Mouse (Mus musculus): ENCODE data around the gene Plod3. TPM values are rescaled to one million over a fixed set of nuclear protein-coding genes. Genes with fewer than 3 reads are reported as not detected.

Plod3 gene
- total and polyA plus RNA-seq, 3 experiments = 56.0 to 62.8 TPM; not detected in 1

DNA sequence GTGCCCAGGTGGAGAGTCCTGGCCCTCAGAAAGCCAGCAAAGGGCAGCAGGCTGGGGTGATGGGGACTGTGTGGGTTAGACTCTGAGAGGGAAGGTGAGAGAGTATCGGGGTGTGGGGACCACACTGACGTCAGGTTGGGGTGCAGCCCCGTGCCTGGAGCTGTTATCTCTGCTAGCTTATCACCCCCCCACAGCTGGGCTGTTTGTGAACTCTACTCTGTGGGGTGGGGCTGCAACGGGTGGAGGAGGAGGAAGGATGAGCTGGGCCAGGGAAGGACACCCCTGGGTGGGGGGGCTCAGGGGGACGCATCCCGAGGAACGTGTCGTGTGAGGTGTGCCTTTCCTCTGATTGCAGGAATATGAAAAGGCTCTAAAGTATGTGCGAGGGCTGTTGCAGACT is 21.6 kb upstream of the Plod3 start (continued):
- no peak for TF ChIP-seq USF2 (IDR thresholded peaks at IDR 0.05; ENCODE audit: borderline replicate concordance in 1 of 2, insufficient read depth in 1 of 2, low read depth in 1 of 2, low read length in 2 of 2)

- no peak for DNase-seq (ENCODE audit: low read depth, low spot score)
- TF ChIP-seq MXI1 (IDR thresholded peaks at IDR 0.05; ENCODE audit: low read depth, low read length) = no peak
- no peak for TF ChIP-seq TBP (IDR thresholded peaks at IDR 0.05; ENCODE audit: low read depth, low read length)
- TF ChIP-seq USF2 (IDR thresholded peaks at IDR 0.05; ENCODE audit: borderline replicate concordance in 1 of 2, insufficient read depth in 1 of 2, low read depth in 1 of 2, low read length in 2 of 2) = no peak
- TF ChIP-seq ZNF384 (IDR thresholded peaks at IDR 0.05; ENCODE audit: low read depth, low read length) = no peak
- TF ChIP-seq GATA1 (IDR thresholded peaks at IDR 0.05; ENCODE audit: low read depth, low read length) = no peak
- no peak for TF ChIP-seq MYB (IDR thresholded peaks at IDR 0.05; ENCODE audit: low read depth, low read length)
- no peak for TF ChIP-seq POLR2A (IDR thresholded peaks at IDR 0.05; ENCODE audit: control insufficient read depth in 1 of 2, insufficient read depth in 1 of 2, low read depth in 1 of 2, low read length in 2 of 2, poor library complexity in 1 of 2)
- no peak for TF ChIP-seq NRF1 (IDR thresholded peaks at IDR 0.05; ENCODE audit: insufficient read depth, low read depth, low read length, poor library complexity, severe bottlenecking)
- TF ChIP-seq CTCF (IDR thresholded peaks at IDR 0.05 in 2 of 3, conservative IDR thresholded peaks at IDR 0.05 in 1 of 3; ENCODE audit: control insufficient read depth in 1 of 3, insufficient read depth in 1 of 3, low read depth in 2 of 3, low read length in 3 of 3, poor library complexity in 1 of 3, severe bottlenecking in 1 of 3) = no peak
- TF ChIP-seq CHD2 (IDR thresholded peaks at IDR 0.05; ENCODE audit: low read length) = no peak
- TF ChIP-seq BHLHE40 (IDR thresholded peaks at IDR 0.05; ENCODE audit: borderline replicate concordance, low read depth, low read length) = no peak
- TF ChIP-seq SIN3A (IDR thresholded peaks at IDR 0.05; ENCODE audit: low read length) = no peak
- TF ChIP-seq SMC3 (IDR thresholded peaks at IDR 0.05; ENCODE audit: low read depth, low read length) = no peak
- no peak for TF ChIP-seq ELF1 (IDR thresholded peaks at IDR 0.05; ENCODE audit: low read depth, low read length)
- no peak for TF ChIP-seq RCOR1 (IDR thresholded peaks at IDR 0.05; ENCODE audit: low read depth, low read length)
- no peak for TF ChIP-seq MAFK (IDR thresholded peaks at IDR 0.05; ENCODE audit: borderline replicate concordance, low read depth, low read length)
- TF ChIP-seq ZC3H11A (IDR thresholded peaks at IDR 0.05; ENCODE audit: low read depth, low read length) = no peak
- TF ChIP-seq TCF12 (IDR thresholded peaks at IDR 0.05; ENCODE audit: low read depth, low read length) = no peak
- TF ChIP-seq MAZ (IDR thresholded peaks at IDR 0.05; ENCODE audit: low read depth, low read length) = no peak
- peak overlapping the region; percentile 76 for H3K27ac ChIP-seq (ENCODE audit: control insufficient read depth, low read depth, low read length)
- peaks cover 9% of the 10 kb centered on the region for H3K79me2 ChIP-seq (ENCODE audit: control insufficient read depth, insufficient read depth, low read length, poor library complexity)
- no peaks in the 10 kb centered on the region for H3K27me3 ChIP-seq (ENCODE audit: control insufficient read depth in 1 of 2, insufficient read depth in 2 of 2, low read length in 2 of 2)
- no peaks in the 10 kb centered on the region for H3K9me3 ChIP-seq (replicated peaks; ENCODE audit: insufficient read depth, low read length)
- no peak overlapping the region for H3K4me3 ChIP-seq (ENCODE audit: control insufficient read depth in 1 of 2, insufficient read depth in 1 of 2, low read depth in 2 of 2, low read length in 2 of 2)
- H3K36me3 ChIP-seq (ENCODE audit: control insufficient read depth in 1 of 2, insufficient read depth in 2 of 2, low read length in 2 of 2) = peaks cover 0 to 26% of the 10 kb centered on the region in 2 experiments; a peak in 3 of 4 replicates
- H3K4me1 ChIP-seq (ENCODE audit: control insufficient read depth in 1 of 2, insufficient read depth in 2 of 2, low read length in 2 of 2) = peaks cover 3 to 25% of the 10 kb centered on the region in 2 experiments; a peak in 3 of 4 replicates
- H3K9ac ChIP-seq (ENCODE audit: control insufficient read depth, low read depth, low read length, poor library complexity, severe bottlenecking) = peak overlapping the region; percentile 39; the same call in 1 of the 2 replicates
Observed at GRCm38 (mm10) chr5:136965686-136966085, 21.1 kb upstream of the Plod3 start.
